Comparison of ENCODE assay signal across 8 mouse cellular contexts in the genomic region with DNA sequence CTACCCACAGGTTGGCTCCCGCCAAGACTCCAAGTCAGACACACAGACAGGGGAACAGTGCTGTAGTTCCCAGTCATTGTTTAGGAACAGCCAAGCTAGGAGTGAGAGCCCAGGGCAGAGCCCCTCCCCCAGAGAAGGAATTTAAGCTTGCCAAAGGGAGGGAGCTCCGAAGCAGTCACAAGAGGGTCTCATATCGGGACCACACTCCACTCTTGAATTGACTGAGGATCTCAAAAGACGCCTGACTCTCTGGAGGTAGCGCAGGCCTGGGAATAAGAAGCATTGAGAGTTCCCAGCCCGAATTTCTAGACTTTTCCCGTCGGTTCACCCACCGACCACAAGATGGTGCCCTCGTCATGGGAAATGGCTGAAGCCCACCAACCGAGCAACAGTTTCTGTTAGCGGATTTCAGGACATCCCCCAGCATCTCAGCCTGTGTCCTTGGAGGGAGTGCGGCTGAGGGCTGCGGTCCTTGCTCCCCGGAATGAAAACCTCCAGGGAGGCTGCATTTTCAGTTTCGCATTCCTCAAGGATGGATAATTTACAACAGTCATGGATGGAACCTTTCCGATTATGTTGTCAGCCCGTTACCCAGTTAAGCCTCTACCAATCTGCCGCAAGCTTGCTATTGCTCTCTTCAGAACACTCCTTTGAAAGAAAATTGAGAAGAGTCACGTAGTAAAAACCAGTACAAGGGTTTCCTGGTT. TPM values are rescaled to one million over a fixed set of nuclear protein-coding genes. Genes with fewer than 3 reads are reported as not detected.
DNase-seq lines count a peak whose midpoint lies in the region; ATAC-seq and TF ChIP-seq lines count a peak whose summit lies in the region.

No protein-coding gene starts in this region.

- POLR2A ChIA-PET in Patski (lab: Charles Lee), result interaction anchor here (1.4 kb wide), 1 partner anchor 19 kb away, joined by 3 read pairs; no protein-coding TSS in a partner anchor

- CTCF ChIA-PET in Patski (lab: Charles Lee), result interaction anchor here (1.1 to 2.3 kb wide), 2 partner anchors 195 to 427 kb away, joined by 3 to 6 read pairs; no protein-coding TSS in a partner anchor

- no peaks in the 10 kb centered on the region; the same call in 1 of the 2 replicates for H3K4me1 ChIP-seq in hindbrain, embryonic 13.5 days (replicated peaks)

- 6% methylated on average over 20 of the region's 20 CpGs for WGBS in hindbrain, embryonic 13.5 days

- no peaks in the 10 kb centered on the region for H3K27me3 ChIP-seq in Patski
- peaks cover 41% of the 10 kb centered on the region for H3K27me3 ChIP-seq in hindbrain, embryonic 13.5 days

- no peaks in the 10 kb centered on the region for H3K9me3 ChIP-seq in hindbrain, embryonic 13.5 days

- peak overlapping the region; percentile 53 for H3K4me2 ChIP-seq in hindbrain, embryonic 13.5 days

- H3K9ac ChIP-seq in hindbrain, embryonic 13.5 days, result peak overlapping the region; percentile 58; the same call in 1 of the 2 replicates

- H3K27ac ChIP-seq in hindbrain, embryonic 13.5 days, result no peak overlapping the region

- peak overlapping the region; percentile 27 for H3K4me3 ChIP-seq in hindbrain, embryonic 13.5 days

- no peak for DNase-seq in Patski (ENCODE audit: low read depth, low spot score)
- peak; percentile 91 to 93 for DNase-seq in cerebellum, postnatal 10 days
- DNase-seq in frontal cortex, postnatal 25 days (ENCODE audit: low spot score in 2 of 2), result peak; percentile 76 to 82
- peak; percentile 82 to 88 for DNase-seq in layer of hippocampus, postnatal 25 days (ENCODE audit: extremely low spot score in 1 of 2, low spot score in 1 of 2)
- peak; percentile 78 for DNase-seq in lung, postnatal 14 days
- peak; percentile 90 for DNase-seq in retina, postnatal 1 day
- DNase-seq in urinary bladder, adult 2 months (ENCODE audit: low spot score), result peak; percentile 50

- TF ChIP-seq CTCF in Patski (IDR thresholded peaks at IDR 0.05), result peak; percentile 75

- H3K36me3 ChIP-seq in hindbrain, embryonic 13.5 days, result 0 out of 2 replicates have a peak, but pooled peaks cover 5% of the 10 kb centered on the region

- no peak for ATAC-seq in Patski
- peak; percentile 78 for ATAC-seq in hindbrain, embryonic 13.5 days (ENCODE audit: low FRiP score)

- in situ Hi-C loops in Patski (cut with MboI; ENCODE audit: low pct_unique_long_range_greater_than_20kb), result no loop called here

RNA-seq across cellular contexts. Expression of a gene that starts 31.6 kb away (rescaled TPM):
- polyA plus RNA-seq in Patski (2021), result 17.6 TPM
- 3.7 and 3.9 TPM in 2 replicates for polyA plus RNA-seq in hindbrain, embryonic 13.5 days (2015; fragmentation: Nextera tagmentation; extraction: Ambion mirVana)
- total RNA-seq in layer of hippocampus, postnatal 25 days (2021), result 10 to 100 TPM; 39.5 to 46.7 TPM
- 14.9 and 23.9 TPM in 2 replicates for polyA plus RNA-seq in urinary bladder, adult 2 months (2012; rRNA removed)
